Mouse (Mus musculus): Measurements from ENCODE around the gene Clcn6. TPM values are rescaled to one million over a fixed set of nuclear protein-coding genes. Genes with fewer than 3 reads are reported as not detected.
A peak's percentile ranks its signal among the peaks of the same experiment; 100 is the strongest.

The Clcn6 gene
- polyA plus RNA-seq, 1 experiment: 11.5 TPM

GRCm38 (mm10) chr4:148085131-148085906 is 46.7 kb upstream of the Clcn6 start:
- Histone ChIP-seq H3K27me3 (ENCODE audit: control insufficient read depth, insufficient read depth, insufficient read length) (no peaks in the 10 kb centered on the region), H3K4me3 (ENCODE audit: insufficient read depth, poor library complexity, severe bottlenecking) (no peak overlapping the region), H3K36me3 (ENCODE audit: control insufficient read depth, insufficient read depth) (no peaks in the 10 kb centered on the region), H3ac (ENCODE audit: control insufficient read depth, insufficient read length, low read depth) (no peak overlapping the region), H3K79me2 (ENCODE audit: control insufficient read depth, insufficient read depth) (peaks cover 5% of the 10 kb centered on the region), H3K79me3 (ENCODE audit: low read depth) (no peaks in the 10 kb centered on the region)
- no peak for TF ChIP-seq CTCF (IDR thresholded peaks at IDR 0.05; ENCODE audit: control insufficient read depth, insufficient read depth, insufficient read length)
- no peak for TF ChIP-seq CEBPB (IDR thresholded peaks at IDR 0.05; ENCODE audit: low read depth)
- no peak for TF ChIP-seq MYOD1 (IDR thresholded peaks at IDR 0.05; ENCODE audit: control insufficient read depth, insufficient read length, low read depth)
- TF ChIP-seq FOSL1 (IDR thresholded peaks at IDR 0.05; ENCODE audit: insufficient read depth, low read length, poor library complexity, severe bottlenecking): no peak
- TF ChIP-seq MYOG (IDR thresholded peaks at IDR 0.05; ENCODE audit: control insufficient read depth, extremely low read depth, insufficient read length): no peak
- TF ChIP-seq USF1 (IDR thresholded peaks at IDR 0.05; ENCODE audit: low read depth): no peak

DNA sequence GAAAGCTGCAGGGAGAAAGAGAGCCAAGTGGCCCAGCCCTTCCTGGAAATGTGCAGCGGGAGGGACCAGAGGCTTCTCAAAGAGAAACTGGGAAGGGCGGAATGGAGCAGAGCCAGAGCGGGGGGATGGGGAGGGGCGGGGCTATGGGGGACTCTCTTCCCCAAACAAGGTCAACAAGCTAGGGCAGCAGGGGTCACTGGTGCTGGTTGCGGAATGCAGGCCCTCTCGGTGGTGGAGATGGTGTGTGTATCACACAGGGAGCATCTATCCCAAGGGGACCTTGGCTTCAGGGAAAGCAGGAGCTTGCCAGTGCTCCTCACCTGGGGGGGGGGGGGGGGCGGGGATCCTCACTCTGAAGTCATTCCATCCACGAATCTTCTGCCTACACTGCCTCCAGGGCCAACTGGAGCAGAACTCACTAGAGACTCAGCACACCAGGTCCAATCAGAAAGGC is 45.7 kb upstream of the Clcn6 start:
- Histone ChIP-seq H3K79me3 (ENCODE audit: low read depth) (no peaks in the 10 kb centered on the region), H3K4me3 (ENCODE audit: insufficient read depth, poor library complexity, severe bottlenecking) (no peak overlapping the region), H3ac (ENCODE audit: control insufficient read depth, insufficient read length, low read depth) (no peak overlapping the region), H3K36me3 (ENCODE audit: control insufficient read depth, insufficient read depth) (no peaks in the 10 kb centered on the region), H3K79me2 (ENCODE audit: control insufficient read depth, insufficient read depth) (peaks cover 5% of the 10 kb centered on the region), H3K27me3 (ENCODE audit: control insufficient read depth, insufficient read depth, insufficient read length) (no peaks in the 10 kb centered on the region)
- TF ChIP-seq MYOD1 (IDR thresholded peaks at IDR 0.05; ENCODE audit: control insufficient read depth, insufficient read length, low read depth): no peak
- no peak for TF ChIP-seq FOSL1 (IDR thresholded peaks at IDR 0.05; ENCODE audit: insufficient read depth, low read length, poor library complexity, severe bottlenecking)
- no peak for TF ChIP-seq MYOG (IDR thresholded peaks at IDR 0.05; ENCODE audit: control insufficient read depth, extremely low read depth, insufficient read length)
- TF ChIP-seq CEBPB (IDR thresholded peaks at IDR 0.05; ENCODE audit: low read depth): no peak
- no peak for TF ChIP-seq CTCF (IDR thresholded peaks at IDR 0.05; ENCODE audit: control insufficient read depth, insufficient read depth, insufficient read length)
- no peak for TF ChIP-seq USF1 (IDR thresholded peaks at IDR 0.05; ENCODE audit: low read depth)
- no peak for TF ChIP-seq MAX (IDR thresholded peaks at IDR 0.05)

- Histone ChIP-seq H3K27me3 (ENCODE audit: control insufficient read depth, insufficient read depth, insufficient read length) (no peaks in the 10 kb centered on the region), H3K36me3 (ENCODE audit: control insufficient read depth, insufficient read depth) (no peaks in the 10 kb centered on the region), H3K79me2 (ENCODE audit: control insufficient read depth, insufficient read depth) (peaks cover 5% of the 10 kb centered on the region), H3K79me3 (ENCODE audit: low read depth) (no peaks in the 10 kb centered on the region), H3K4me3 (ENCODE audit: insufficient read depth, poor library complexity, severe bottlenecking) (no peak overlapping the region), H3ac (ENCODE audit: control insufficient read depth, insufficient read length, low read depth) (no peak overlapping the region)
- TF ChIP-seq MAX (IDR thresholded peaks at IDR 0.05) (no peak), CEBPB (IDR thresholded peaks at IDR 0.05; ENCODE audit: low read depth) (no peak), MYOD1 (IDR thresholded peaks at IDR 0.05; ENCODE audit: control insufficient read depth, insufficient read length, low read depth) (no peak), FOSL1 (IDR thresholded peaks at IDR 0.05; ENCODE audit: insufficient read depth, low read length, poor library complexity, severe bottlenecking) (no peak)
Measured at GRCm38 (mm10) chr4:148083176-148083899, 44.7 kb upstream of the Clcn6 start.

- H3K27me3 ChIP-seq (ENCODE audit: control insufficient read depth, insufficient read depth, insufficient read length): no peaks in the 10 kb centered on the region
- H3K79me2 ChIP-seq (ENCODE audit: control insufficient read depth, insufficient read depth): peaks cover 5% of the 10 kb centered on the region
- no peaks in the 10 kb centered on the region for H3K36me3 ChIP-seq (ENCODE audit: control insufficient read depth, insufficient read depth)
- H3K79me3 ChIP-seq (ENCODE audit: low read depth): no peaks in the 10 kb centered on the region
- TF ChIP-seq CTCF (IDR thresholded peaks at IDR 0.05; ENCODE audit: control insufficient read depth, insufficient read depth, insufficient read length) (peak; percentile 5), MYOD1 (IDR thresholded peaks at IDR 0.05; ENCODE audit: control insufficient read depth, insufficient read length, low read depth) (no peak), USF1 (IDR thresholded peaks at IDR 0.05; ENCODE audit: low read depth) (peak; percentile 77)
- H3ac ChIP-seq (ENCODE audit: control insufficient read depth, insufficient read length, low read depth): no peak overlapping the region
- no peak overlapping the region for H3K4me3 ChIP-seq (ENCODE audit: insufficient read depth, poor library complexity, severe bottlenecking)
Measured at GRCm38 (mm10) chr4:148082257-148083044, 43.8 kb upstream of the Clcn6 start.

- Histone ChIP-seq H3K4me3 (ENCODE audit: insufficient read depth, poor library complexity, severe bottlenecking) (no peak overlapping the region), H3ac (ENCODE audit: control insufficient read depth, insufficient read length, low read depth) (no peak overlapping the region), H3K36me3 (ENCODE audit: control insufficient read depth, insufficient read depth) (no peaks in the 10 kb centered on the region), H3K79me2 (ENCODE audit: control insufficient read depth, insufficient read depth) (no peaks in the 10 kb centered on the region), H3K79me3 (ENCODE audit: low read depth) (no peaks in the 10 kb centered on the region), H3K27me3 (ENCODE audit: control insufficient read depth, insufficient read depth, insufficient read length) (no peaks in the 10 kb centered on the region)
- TF ChIP-seq MAX (IDR thresholded peaks at IDR 0.05) (no peak), USF1 (IDR thresholded peaks at IDR 0.05; ENCODE audit: low read depth) (no peak), CEBPB (IDR thresholded peaks at IDR 0.05; ENCODE audit: low read depth) (no peak), CTCF (IDR thresholded peaks at IDR 0.05; ENCODE audit: control insufficient read depth, insufficient read depth, insufficient read length) (no peak), FOSL1 (IDR thresholded peaks at IDR 0.05; ENCODE audit: insufficient read depth, low read length, poor library complexity, severe bottlenecking) (no peak), MYOD1 (IDR thresholded peaks at IDR 0.05; ENCODE audit: control insufficient read depth, insufficient read length, low read depth) (no peak), MYOG (IDR thresholded peaks at IDR 0.05; ENCODE audit: control insufficient read depth, extremely low read depth, insufficient read length) (no peak)
Measured at GRCm38 (mm10) chr4:148081201-148081600, 42.6 kb upstream of the Clcn6 start.

Measured in C2C12 (cell line).